Mouse (Mus musculus) ES-Bruce4 (cell line): ENCODE data around the gene Clp1.

Source experiments
- CTCF ChIP-seq: IDR thresholded peaks from one replicate; pipeline ENCODE4 v1.8.1; 2011; ENCODE audit warnings: low read depth, low read length
- EP300 ChIP-seq: IDR thresholded peaks from 2 replicates; pipeline ENCODE4 v1.6.1; 2011; ENCODE audit warnings: low read depth, low read length; ENCODE audit not compliant: insufficient read depth
- POLR2A ChIP-seq: IDR thresholded peaks from one replicate; pipeline ENCODE4 v1.8.1; 2011; ENCODE audit warnings: low read length; ENCODE audit not compliant: insufficient read depth

DNA sequence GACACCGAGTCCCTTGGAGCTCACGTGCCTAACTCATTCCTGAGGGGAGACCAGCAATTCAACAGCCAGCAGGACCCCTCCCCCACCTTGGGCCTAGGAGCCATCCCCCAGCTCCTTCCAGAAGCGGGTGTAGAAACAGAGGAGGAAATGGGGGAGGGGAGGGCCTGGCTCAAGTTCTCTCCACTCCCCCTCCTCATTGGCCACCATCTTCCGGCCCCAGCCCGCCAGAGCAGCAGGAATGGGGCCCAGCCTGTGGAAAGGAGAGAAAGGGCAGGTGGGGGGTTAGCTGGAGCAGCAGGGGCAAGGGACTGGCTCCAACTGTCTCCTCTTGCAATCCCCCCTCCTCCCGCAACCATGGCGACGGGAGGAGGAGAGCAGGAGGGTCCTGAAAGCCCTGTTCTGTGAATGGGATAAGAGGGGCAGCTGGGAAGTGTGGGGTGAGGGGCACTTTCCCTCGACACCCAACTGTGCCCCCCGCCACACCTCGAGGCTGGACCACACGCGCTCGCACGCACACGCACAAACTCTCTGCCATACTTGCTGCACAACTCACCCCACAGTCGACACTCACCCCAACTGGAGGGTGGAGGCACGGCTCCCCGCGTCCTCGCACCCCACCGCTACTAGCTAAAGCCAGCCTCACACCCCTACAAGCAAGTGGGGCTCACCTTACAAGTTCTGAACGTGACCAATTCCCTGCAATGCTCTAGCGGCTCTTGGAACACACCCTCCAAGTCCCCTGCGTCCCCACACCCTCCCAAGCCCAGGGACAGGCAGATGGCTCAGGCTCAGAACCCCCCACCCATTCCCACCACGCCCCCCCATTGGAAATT, 15.5 kb upstream of the Clp1 start:
- TF ChIP-seq CTCF (no peak), POLR2A (peak; percentile 24), EP300 (peak; percentile 91)
